Mouse (Mus musculus) neutrophil, adult 5-6 weeks (primary cell): ENCODE results near the gene Fam196b. TPM values are rescaled to one million over a fixed set of nuclear protein-coding genes. Genes with fewer than 3 reads are reported as not detected.
A peak's percentile ranks its signal among the peaks of the same experiment; 100 is the strongest.

ENCODE experiments used
- ATAC-seq: fragments of 151-379, 151-347 bp; 2 replicates; pipeline ENCODE4 v1.8.0; 2017; ENCODE audit warnings: mild to moderate bottlenecking, moderate TSS enrichment; ENCODE audit not compliant: insufficient number of reproducible peaks, poor library complexity, low FRiP score, severe bottlenecking; ENCODE audit errors: extremely low read depth
- total RNA-seq: library from RNA; stranded (forward); fragments of 200-1000 nt; gene quantifications from 2 replicates; pipeline ENCODE4 v1.2.3, GENCODE M21; 2017

The Fam196b gene
- total RNA-seq, 1 experiment from 2014 or later = 1.3 TPM

- no peak for ATAC-seq
Observed at GRCm38 (mm10) chr11:34395802-34396201, 81.2 kb downstream of the Fam196b start.

GRCm38 (mm10) chr11:34397661-34398060, 83.0 kb downstream of the Fam196b start:
- ATAC-seq = no peak

GRCm38 (mm10) chr11:34398555-34398954, 83.9 kb downstream of the Fam196b start:
- 0 out of 2 replicates have a peak, but pooled peaks have one; percentile 24 for ATAC-seq

GRCm38 (mm10) chr11:34401343-34401742, 86.7 kb downstream of the Fam196b start:
- no peak for ATAC-seq

- no peak for ATAC-seq
Observed at GRCm38 (mm10) chr11:34405311-34405710, 90.7 kb downstream of the Fam196b start.

- no peak for ATAC-seq
Observed at GRCm38 (mm10) chr11:34406309-34406708, 91.7 kb downstream of the Fam196b start.

GRCm38 (mm10) chr11:34406850-34407249, 92.2 kb downstream of the Fam196b start:
- no peak for ATAC-seq

- no peak for ATAC-seq
Observed at GRCm38 (mm10) chr11:34415884-34416618, 101.4 kb downstream of the Fam196b start.

GRCm38 (mm10) chr11:34416619-34416979, 102.0 kb downstream of the Fam196b start:
- no peak for ATAC-seq

- ATAC-seq = no peak
Observed at GRCm38 (mm10) chr11:34421061-34421460, 106.4 kb downstream of the Fam196b start.

- no peak for ATAC-seq
Observed at GRCm38 (mm10) chr11:34424546-34424945, 109.9 kb downstream of the Fam196b start.

- no peak for ATAC-seq
Observed at GRCm38 (mm10) chr11:34427212-34427611, 112.6 kb downstream of the Fam196b start.

- no peak for ATAC-seq
Observed at GRCm38 (mm10) chr11:34430940-34431339, 116.3 kb downstream of the Fam196b start.

GRCm38 (mm10) chr11:34431371-34431770, 116.7 kb downstream of the Fam196b start:
- ATAC-seq = no peak

- ATAC-seq = no peak
Observed at GRCm38 (mm10) chr11:34431978-34432377, 117.4 kb downstream of the Fam196b start.

- no peak for ATAC-seq
Observed at GRCm38 (mm10) chr11:34437446-34437845, 122.8 kb downstream of the Fam196b start.

GRCm38 (mm10) chr11:34438429-34438828, 123.8 kb downstream of the Fam196b start:
- ATAC-seq = no peak

GRCm38 (mm10) chr11:34447891-34448290, 133.3 kb downstream of the Fam196b start:
- no peak for ATAC-seq

GRCm38 (mm10) chr11:34449944-34450343, 135.3 kb downstream of the Fam196b start:
- no peak for ATAC-seq

GRCm38 (mm10) chr11:34467056-34467455, 152.4 kb downstream of the Fam196b start:
- no peak for ATAC-seq

GRCm38 (mm10) chr11:34468571-34468970, 153.9 kb downstream of the Fam196b start:
- no peak for ATAC-seq
